Mouse (Mus musculus) lung, embryonic 16.5 days (tissue): ENCODE results near the gene Robo2. TPM values are rescaled to one million over a fixed set of nuclear protein-coding genes. Genes with fewer than 3 reads are reported as not detected.
A peak's percentile ranks its signal among the peaks of the same experiment; 100 is the strongest.

Source experiments
- ATAC-seq: fragments of 200-750 bp; cut with Nextera tagmentation; 2 replicates; pipeline ENCODE4 v1.8.0; 2017; ENCODE audit warnings: low read depth, mild to moderate bottlenecking, moderate library complexity
- H3K27ac ChIP-seq: fragments of 300-500 bp; sonication (generic); 2 replicates; pipeline ENCODE4 v1.5.1; 2014; ENCODE audit warnings: mild to moderate bottlenecking, control low read depth, low read length
- H3K27me3 ChIP-seq: fragments of 300-500 bp; sonication (generic); 2 replicates; pipeline ENCODE4 v1.6.1; 2014; ENCODE audit warnings: low read depth, low read length, mixed read lengths; ENCODE audit not compliant: control insufficient read depth, insufficient read depth
- H3K36me3 ChIP-seq: fragments of 300-500 bp; sonication (generic); 2 replicates; pipeline ENCODE4 v1.6.1; 2014; ENCODE audit warnings: low read length; ENCODE audit not compliant: control insufficient read depth, insufficient read depth
- H3K4me1 ChIP-seq: fragments of 300-500 bp; sonication (generic); replicated peaks from 2 replicates; pipeline ENCODE4 v1.6.1; 2014; ENCODE audit warnings: low read length, mixed read lengths; ENCODE audit not compliant: control insufficient read depth, insufficient read depth
- H3K4me2 ChIP-seq: fragments of 300-500 bp; sonication (generic); 2 replicates; pipeline ENCODE4 v1.6.1; 2014; ENCODE audit warnings: low read depth, low read length, control low read depth
- H3K4me3 ChIP-seq: fragments of 300-500 bp; sonication (generic); 2 replicates; pipeline ENCODE4 v1.5.1; 2014; ENCODE audit warnings: mild to moderate bottlenecking, low read length, control low read depth
- H3K9ac ChIP-seq: fragments of 300-500 bp; sonication (generic); 2 replicates; pipeline ENCODE4 v1.6.1; 2014; ENCODE audit warnings: low read length, control low read depth
- H3K9me3 ChIP-seq: fragments of 300-500 bp; sonication (generic); 2 replicates; pipeline ENCODE4 v1.6.1; 2016; ENCODE audit warnings: low read length; ENCODE audit not compliant: control insufficient read depth
- WGBS: fragments of 180-500 bp; shearing (Covaris S2); extraction: QIAGEN DNeasy Blood & Tissue Kit; methylation state at CpG from one replicate; pipeline ENCODE4 v1.1.7; 2014; 5-methylcytosine and 5-hydroxymethylcytosine counted together
- polyA plus RNA-seq: library from polyadenylated mRNA; unstranded; fragments of >200 nt; fragmentation: Nextera tagmentation; extraction: Ambion mirVana; gene quantifications from 2 replicates; pipeline ENCODE4 v1.2.1, GENCODE M21; 2015

Gene Robo2
- polyA plus RNA-seq, 1 experiment from 2014 or later = 45.3 TPM

GRCm38 (mm10) chr16:74192979-74193554 is 218.6 kb downstream of the Robo2 start:
- Histone ChIP-seq H3K27me3 (no peaks in the 10 kb centered on the region), H3K4me3 (no peak overlapping the region), H3K9ac (no peak overlapping the region), H3K4me1 (no peaks in the 10 kb centered on the region), H3K4me2 (no peak overlapping the region), H3K27ac (no peak overlapping the region), H3K9me3 (no peaks in the 10 kb centered on the region), H3K36me3 (no peaks in the 10 kb centered on the region)
- 71% methylated on average over 8 of the region's 8 CpGs for WGBS
- ATAC-seq = no peak

- Histone ChIP-seq H3K36me3 (no peaks in the 10 kb centered on the region), H3K27ac (no peak overlapping the region), H3K4me3 (no peak overlapping the region), H3K9ac (no peak overlapping the region), H3K4me2 (no peak overlapping the region), H3K4me1 (no peaks in the 10 kb centered on the region), H3K9me3 (no peaks in the 10 kb centered on the region), H3K27me3 (no peaks in the 10 kb centered on the region)
- 80% methylated on average over 2 of the region's 2 CpGs for WGBS
- no peak for ATAC-seq
Measured at GRCm38 (mm10) chr16:74191621-74192020, 220.0 kb downstream of the Robo2 start.

GRCm38 (mm10) chr16:74182509-74183113 is 229.0 kb downstream of the Robo2 start:
- H3K4me1 ChIP-seq = peaks cover 3% of the 10 kb centered on the region
- no peak overlapping the region for H3K9ac ChIP-seq
- peak; percentile 34; the same call in 1 of the 2 replicates for ATAC-seq
- H3K4me3 ChIP-seq = no peak overlapping the region
- no peak overlapping the region for H3K4me2 ChIP-seq
- peak overlapping the region; percentile 13; the same call in 1 of the 2 replicates for H3K27ac ChIP-seq
- H3K36me3 ChIP-seq = no peaks in the 10 kb centered on the region
- no peaks in the 10 kb centered on the region for H3K27me3 ChIP-seq
- 46% methylated on average over 3 of the region's 3 CpGs for WGBS
- no peaks in the 10 kb centered on the region for H3K9me3 ChIP-seq

- Histone ChIP-seq H3K27me3 (no peaks in the 10 kb centered on the region), H3K4me1 (no peaks in the 10 kb centered on the region), H3K27ac (no peak overlapping the region), H3K4me2 (no peak overlapping the region), H3K9ac (no peak overlapping the region), H3K36me3 (no peaks in the 10 kb centered on the region), H3K9me3 (no peaks in the 10 kb centered on the region), H3K4me3 (no peak overlapping the region)
- 81% methylated on average over 3 of the region's 3 CpGs for WGBS
- no peak for ATAC-seq
Measured at GRCm38 (mm10) chr16:74172673-74173072, 239.0 kb downstream of the Robo2 start.

GRCm38 (mm10) chr16:74169642-74170041 is 242.0 kb downstream of the Robo2 start:
- ATAC-seq = no peak
- no peak overlapping the region for H3K4me3 ChIP-seq

GRCm38 (mm10) chr16:74169121-74169520 is 242.5 kb downstream of the Robo2 start:
- Histone ChIP-seq H3K4me2 (no peak overlapping the region), H3K4me3 (no peak overlapping the region), H3K4me1 (no peaks in the 10 kb centered on the region), H3K9me3 (no peaks in the 10 kb centered on the region), H3K9ac (no peak overlapping the region), H3K36me3 (no peaks in the 10 kb centered on the region), H3K27me3 (no peaks in the 10 kb centered on the region), H3K27ac (no peak overlapping the region)
- ATAC-seq = no peak
- WGBS = 68% methylated on average over 7 of the region's 7 CpGs

More at GRCm38 (mm10) chr16:74169642-74170041, 242.0 kb downstream of the Robo2 start:
- Histone ChIP-seq H3K4me2 (no peak overlapping the region), H3K9me3 (no peaks in the 10 kb centered on the region), H3K4me1 (no peaks in the 10 kb centered on the region), H3K27ac (no peak overlapping the region), H3K9ac (no peak overlapping the region), H3K27me3 (no peaks in the 10 kb centered on the region), H3K36me3 (no peaks in the 10 kb centered on the region)
- WGBS = 95% methylated on average over 4 of the region's 4 CpGs

- Histone ChIP-seq H3K27ac (no peak overlapping the region), H3K27me3 (no peaks in the 10 kb centered on the region), H3K4me1 (no peaks in the 10 kb centered on the region), H3K36me3 (no peaks in the 10 kb centered on the region), H3K9me3 (no peaks in the 10 kb centered on the region), H3K4me2 (no peak overlapping the region), H3K9ac (no peak overlapping the region), H3K4me3 (no peak overlapping the region)
- ATAC-seq = no peak
Measured at GRCm38 (mm10) chr16:74167832-74168231, 243.8 kb downstream of the Robo2 start.

- 84% methylated on average over 4 of the region's 4 CpGs for WGBS
- Histone ChIP-seq H3K27me3 (no peaks in the 10 kb centered on the region), H3K27ac (no peak overlapping the region), H3K36me3 (no peaks in the 10 kb centered on the region), H3K4me1 (no peaks in the 10 kb centered on the region), H3K4me2 (no peak overlapping the region), H3K9me3 (no peaks in the 10 kb centered on the region), H3K9ac (no peak overlapping the region), H3K4me3 (no peak overlapping the region)
- ATAC-seq = no peak
Measured at GRCm38 (mm10) chr16:74162041-74162440, 249.6 kb downstream of the Robo2 start.

- H3K27ac ChIP-seq = no peak overlapping the region
Measured at GRCm38 (mm10) chr16:74159189-74159588, 252.4 kb downstream of the Robo2 start.

More at GRCm38 (mm10) chr16:74159189-74159588, 252.4 kb downstream of the Robo2 start:
- Histone ChIP-seq H3K4me3 (no peak overlapping the region), H3K27me3 (no peaks in the 10 kb centered on the region), H3K4me1 (no peaks in the 10 kb centered on the region), H3K9ac (no peak overlapping the region), H3K4me2 (no peak overlapping the region), H3K36me3 (no peaks in the 10 kb centered on the region), H3K9me3 (no peaks in the 10 kb centered on the region)
- WGBS = 82% methylated on average over 3 of the region's 3 CpGs
- ATAC-seq = no peak
